Mouse (Mus musculus) 3T3-L1 (cell line): Measurements from ENCODE around the gene Zfp57.
"Not testable (repeated sequence)": the region's sequence is repeated elsewhere in the genome, so short reads cannot be mapped to it uniquely, and the experiment has no call there.

Experiments used
- DNase-seq: peaks from one replicate; pipeline ENCODE4 v3.0.0-alpha.2; 2015; ENCODE audit warnings: low read depth, low spot score

The Zfp57 gene

DNA sequence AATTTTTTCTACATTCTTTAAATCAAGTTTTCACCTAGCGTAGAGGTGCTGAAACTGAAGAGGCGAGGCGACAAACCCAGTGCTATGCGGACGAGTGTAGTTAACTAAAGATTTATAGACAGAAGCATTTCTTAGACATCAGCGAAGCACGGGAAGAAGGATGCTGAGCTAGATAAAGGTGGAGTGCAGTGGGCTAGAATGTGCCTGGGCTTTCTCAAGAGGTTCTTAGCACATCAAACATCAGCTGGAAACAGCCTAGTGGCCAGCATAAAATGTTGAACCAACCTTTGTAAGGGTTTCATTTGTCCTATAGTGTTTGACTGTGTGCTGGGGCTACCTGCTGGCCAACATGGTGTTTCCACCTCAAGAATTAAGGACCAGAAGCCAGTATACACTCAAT is at the start of gene Zfp57:
TSS of gene Zfp57 (plus strand) at position 301 of the 400 bp plus-strand sequence.
- no peak for DNase-seq

DNA sequence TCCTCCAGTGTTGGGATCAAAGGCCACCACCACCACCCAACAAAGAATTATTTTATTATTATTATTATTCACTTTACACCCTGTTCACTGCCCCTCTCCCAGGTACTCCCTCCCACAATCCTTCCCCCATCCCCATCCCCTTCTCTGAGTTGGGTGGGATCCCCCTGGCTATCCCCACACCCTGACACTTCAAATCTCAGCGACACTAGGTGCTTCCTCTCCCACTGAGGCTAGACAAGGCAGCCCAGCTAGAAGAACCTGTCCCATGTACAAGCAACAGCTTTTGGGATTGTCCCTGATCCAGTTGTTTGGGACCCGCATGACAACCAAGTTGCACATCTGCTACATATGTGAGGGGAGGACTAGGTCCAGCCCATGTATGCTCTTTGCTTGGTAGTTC is 48.3 kb upstream of the Zfp57 start:
- no peak for DNase-seq

DNA sequence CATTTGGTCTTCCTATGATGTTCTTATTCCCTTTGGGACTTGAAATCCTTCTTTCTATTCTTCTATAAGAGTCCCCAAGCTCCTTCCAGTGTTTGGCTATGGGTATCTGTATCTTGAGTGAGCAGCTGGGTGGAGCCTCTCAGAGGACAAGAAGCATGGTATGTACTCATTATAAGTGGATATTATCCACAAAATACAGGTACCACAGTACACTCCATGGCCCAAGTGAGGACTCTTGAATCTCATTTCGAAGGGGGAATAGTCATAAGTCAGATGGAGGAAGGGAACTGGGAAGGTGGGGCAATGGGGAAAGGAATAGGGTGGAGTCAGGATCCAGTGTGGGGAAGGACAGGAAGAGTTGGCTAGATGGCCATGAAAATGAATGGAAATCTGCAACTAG is 47.9 kb upstream of the Zfp57 start:
- no peak for DNase-seq

DNA sequence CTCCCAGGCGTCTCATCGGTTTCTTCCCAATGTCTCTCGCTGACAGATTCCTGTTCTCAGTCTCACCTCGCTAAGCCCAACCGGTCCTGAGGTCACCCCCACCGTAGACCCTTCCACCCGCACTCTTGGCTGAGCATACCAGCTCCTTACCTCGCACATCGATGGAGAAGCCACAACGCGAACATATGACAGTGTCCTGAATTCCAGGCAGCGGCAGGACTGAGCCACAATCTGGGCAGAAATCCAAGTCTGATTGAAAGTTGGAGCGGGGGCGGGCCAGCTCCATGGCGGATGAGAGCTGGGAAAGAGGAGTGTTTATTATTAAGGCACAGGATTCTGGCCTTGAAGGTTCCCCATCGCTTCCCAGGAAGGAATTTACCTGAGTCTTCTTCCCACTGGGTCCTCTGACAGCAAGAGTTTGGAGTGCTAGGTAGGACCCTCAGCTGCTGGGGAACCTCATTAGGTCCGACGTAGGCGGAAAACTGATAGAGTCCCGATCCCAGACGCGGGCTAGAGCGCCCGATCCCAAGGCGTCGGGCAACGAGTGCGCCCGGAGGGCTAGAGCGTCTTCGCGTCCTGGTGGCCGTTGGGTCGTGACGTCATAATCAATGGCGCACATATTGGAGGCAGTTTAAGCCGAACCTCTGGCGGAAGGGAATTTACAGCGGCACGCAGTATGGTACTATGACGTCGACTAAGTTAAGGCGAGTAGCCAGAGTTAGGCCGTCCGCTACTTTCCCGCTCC is 42.8 kb upstream of the Zfp57 start, which contains the start of the genes Znrd1 and Znrd1as:
TSS of gene Znrd1 (minus strand) at position 561 of the 745 bp plus-strand sequence.
TSS of gene Znrd1as (plus strand) at position 594 of the 745 bp plus-strand sequence.
- peak; percentile 98 for DNase-seq

DNA sequence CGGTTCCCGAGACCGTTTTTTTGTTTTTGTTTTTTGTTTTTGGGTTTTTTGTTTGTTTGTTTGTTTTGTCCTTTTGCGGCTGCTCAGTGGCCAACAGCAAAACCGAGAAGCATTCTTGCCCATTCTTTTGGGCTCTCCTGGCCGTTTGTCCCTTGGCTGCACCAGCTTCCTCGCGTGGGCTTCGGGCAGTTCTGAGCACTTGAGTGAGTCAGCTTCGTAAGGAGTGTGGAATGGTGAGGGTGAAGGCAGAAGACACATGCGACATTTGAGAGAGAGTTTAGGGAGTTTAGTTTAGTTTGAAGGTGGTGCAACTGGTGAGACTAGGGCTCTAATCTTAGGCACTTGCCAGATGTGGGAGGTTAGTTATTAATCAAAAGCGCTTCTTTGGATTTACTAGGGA is 42.1 kb upstream of the Zfp57 start:
- peak; percentile 43 for DNase-seq

DNA sequence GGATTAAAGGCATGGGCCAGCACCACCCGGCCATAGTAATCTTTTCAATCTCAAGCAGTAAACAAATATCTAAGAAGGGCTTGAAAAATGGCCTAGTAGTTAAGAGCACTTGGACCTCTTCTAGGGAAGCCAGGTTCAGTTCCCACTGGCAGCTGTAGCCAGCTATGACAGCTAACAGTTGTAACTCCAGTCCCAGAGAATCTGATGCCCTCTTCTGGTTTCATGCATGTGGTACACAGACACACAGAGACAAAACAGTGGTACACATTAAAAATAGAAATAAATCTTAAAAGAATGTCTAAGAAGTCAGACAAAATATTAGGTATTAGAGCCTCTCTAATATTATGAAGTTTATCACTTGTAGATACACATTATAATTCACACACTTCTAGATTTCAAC is 39.8 kb upstream of the Zfp57 start:
- DNase-seq, result peak; percentile 56

DNA sequence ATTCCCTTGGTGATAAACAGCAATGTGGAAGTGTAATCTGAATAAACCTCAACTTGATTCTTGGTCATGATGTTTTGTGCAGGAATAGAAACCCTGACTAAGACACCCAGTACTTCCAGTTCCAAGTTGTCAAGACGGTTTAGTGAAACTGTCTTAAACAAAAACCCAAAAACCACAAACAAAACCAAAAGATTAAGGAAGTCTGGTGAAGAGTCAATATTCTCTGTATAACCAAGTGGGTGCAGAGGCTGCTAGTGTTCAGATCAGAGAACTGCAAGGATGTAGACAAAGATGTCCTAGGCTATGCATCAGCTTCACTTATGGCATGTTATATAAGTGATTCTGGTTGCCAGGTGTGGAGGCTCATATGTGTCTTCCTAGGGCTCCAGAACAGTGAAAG is 34.1 kb upstream of the Zfp57 start:
- no peak for DNase-seq

DNA sequence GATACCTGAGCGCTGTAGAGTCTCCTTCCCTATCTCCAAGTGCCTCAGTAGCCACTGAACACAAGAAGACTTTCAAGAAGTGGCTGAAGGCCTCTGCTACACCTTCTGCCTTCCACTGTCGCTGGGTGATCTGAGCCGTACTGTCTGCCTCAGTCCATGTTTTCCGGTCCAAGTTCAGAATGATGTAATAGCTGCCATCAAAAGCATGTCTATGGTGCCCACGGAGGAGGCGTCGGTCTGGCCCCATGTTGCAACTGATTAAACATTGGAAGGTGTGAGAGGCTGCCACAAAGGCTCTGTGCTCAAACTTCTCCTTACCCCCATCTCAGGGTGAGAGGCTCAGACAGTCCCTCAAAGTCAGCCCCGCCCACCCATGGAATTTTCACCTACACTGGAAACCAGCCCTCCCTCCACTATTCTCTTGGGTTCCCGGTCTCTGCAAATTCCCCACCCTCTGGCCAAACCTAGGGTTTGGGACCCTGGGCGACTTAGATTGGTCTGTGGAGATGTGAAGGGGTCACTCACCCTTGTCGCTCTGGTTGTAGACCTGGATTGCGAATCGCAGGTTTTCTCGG is 30.6 kb upstream of the Zfp57 start:
- no peak for DNase-seq

DNA sequence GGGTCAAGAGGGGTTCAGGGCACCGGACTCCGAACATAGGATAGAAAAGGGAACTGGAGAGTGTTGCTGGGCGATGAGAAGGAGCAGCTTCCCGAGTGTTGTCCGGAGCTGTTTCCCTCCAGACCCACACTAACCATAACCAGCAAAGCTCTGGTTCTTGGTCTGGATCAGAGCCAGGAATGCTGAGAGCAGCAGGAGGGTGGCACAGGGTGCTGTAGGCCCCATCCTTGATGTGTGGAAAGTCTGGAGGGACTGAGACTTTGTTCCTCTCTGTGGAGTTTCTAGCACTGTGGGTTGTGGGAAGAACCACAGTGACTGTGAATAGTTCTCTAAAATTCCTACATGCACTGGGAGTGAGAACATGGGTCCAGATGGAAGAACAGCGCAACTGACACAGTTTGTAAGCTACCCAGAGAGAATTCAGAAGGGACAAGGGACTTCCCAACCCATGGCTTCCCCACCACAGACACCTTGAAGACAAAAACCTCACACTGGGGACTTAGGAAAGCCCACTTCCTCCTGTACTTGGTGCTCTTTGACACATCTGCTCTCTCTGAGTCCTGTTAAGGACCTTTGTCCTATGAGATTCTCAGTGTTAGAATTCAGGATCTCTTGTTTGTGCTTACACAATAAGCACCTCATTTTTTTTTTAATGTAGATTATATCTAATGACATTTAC is 29.7 kb upstream of the Zfp57 start:
- DNase-seq, result no peak

DNA sequence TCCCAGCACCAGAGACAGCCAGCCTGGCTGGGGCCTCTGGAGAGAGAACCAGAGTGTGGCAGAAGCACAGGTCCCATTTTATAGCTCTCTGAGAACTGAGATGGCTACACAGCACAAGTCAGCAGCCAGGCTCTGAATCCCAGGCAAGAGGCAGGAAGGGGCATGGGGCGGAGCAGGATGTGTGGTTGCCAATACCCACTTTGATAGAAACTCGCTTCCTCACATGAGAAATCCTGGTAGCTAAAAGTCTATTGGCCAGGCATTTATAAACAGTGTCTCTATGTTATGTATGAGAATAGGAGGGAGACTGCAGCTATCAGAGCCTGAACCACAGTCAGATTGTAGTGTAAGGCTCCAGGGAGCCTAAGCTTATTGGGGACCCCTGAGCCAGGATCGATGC is 28.2 kb upstream of the Zfp57 start:
- DNase-seq, result no peak

DNA sequence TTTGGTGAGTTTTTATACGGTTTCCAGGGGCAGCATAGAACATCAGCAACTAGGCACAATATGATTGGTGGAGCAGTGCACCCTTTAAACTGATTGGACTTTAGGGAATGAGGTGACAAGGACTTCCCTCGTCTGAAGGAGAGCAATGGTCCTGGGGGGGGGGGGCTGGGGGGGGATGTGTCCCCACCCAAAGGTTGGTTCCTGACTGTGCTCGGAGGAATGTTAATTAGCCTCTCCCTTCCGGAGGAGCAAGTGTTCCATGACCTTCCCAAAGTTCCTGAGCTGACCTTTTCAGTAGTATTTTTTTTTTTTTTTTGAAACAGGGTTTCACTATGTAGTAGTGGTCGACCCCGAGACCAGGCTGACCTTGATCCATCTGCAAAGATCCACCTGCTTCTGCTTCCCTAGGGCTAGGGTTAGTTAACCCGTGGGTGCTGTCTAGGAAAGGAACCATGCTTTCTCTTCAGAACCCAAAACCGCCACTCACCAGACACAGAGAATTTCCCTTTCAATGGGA is 27.6 kb upstream of the Zfp57 start:
- DNase-seq, result no peak

DNA sequence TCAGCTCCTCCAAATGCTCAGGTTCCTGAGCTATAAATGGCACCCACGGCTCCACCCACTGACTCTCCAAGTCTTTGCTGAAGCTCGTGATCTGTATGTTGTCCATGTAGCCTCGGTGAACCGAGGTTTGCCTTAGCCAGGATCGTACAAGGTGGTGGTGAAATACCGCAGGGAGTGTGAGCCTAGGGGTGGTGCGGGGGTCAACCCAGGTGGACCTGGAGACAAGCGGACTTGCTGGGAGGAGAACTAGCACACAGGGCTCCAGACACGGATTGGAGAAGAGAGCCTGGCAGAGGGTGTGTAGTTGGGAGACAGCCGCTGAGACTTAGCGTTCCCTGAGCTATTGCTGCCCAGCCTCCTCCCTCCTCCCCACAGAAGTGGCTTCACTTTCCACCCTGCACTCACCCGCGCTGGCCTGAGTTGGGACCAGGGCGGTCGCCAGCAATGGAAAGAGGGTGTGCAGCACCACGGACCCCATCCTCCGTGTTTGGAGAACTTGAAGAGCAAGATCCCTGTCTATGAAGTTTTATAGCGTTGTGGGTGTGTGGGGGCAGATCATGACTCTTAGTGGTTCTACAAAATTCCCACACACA is 19.6 kb upstream of the Zfp57 start, which contains the start of gene 2410137M14Rik:
TSS of gene 2410137M14Rik (minus strand) at position 17 of the 593 bp plus-strand sequence.
- DNase-seq, result no peak

DNA sequence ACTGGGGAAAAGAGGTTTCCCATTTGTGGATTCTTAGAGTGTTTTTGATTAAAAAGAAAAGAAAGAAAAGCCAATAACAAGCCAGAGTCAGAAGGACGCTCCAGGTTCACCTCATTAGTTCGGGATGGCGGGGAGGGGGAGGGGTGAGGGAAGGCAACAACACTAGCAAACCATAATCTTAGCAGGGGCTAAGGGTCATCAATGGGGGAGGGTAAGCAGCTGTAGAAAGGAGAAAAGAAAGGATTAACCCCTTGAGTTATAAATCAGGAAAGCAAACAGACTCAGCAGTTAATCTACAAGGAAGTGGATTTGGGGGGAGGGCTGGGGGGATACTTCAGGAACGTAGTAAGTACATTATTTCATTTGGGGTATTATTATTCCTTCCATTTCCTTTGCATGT is 19.1 kb upstream of the Zfp57 start:
- no peak for DNase-seq

DNA sequence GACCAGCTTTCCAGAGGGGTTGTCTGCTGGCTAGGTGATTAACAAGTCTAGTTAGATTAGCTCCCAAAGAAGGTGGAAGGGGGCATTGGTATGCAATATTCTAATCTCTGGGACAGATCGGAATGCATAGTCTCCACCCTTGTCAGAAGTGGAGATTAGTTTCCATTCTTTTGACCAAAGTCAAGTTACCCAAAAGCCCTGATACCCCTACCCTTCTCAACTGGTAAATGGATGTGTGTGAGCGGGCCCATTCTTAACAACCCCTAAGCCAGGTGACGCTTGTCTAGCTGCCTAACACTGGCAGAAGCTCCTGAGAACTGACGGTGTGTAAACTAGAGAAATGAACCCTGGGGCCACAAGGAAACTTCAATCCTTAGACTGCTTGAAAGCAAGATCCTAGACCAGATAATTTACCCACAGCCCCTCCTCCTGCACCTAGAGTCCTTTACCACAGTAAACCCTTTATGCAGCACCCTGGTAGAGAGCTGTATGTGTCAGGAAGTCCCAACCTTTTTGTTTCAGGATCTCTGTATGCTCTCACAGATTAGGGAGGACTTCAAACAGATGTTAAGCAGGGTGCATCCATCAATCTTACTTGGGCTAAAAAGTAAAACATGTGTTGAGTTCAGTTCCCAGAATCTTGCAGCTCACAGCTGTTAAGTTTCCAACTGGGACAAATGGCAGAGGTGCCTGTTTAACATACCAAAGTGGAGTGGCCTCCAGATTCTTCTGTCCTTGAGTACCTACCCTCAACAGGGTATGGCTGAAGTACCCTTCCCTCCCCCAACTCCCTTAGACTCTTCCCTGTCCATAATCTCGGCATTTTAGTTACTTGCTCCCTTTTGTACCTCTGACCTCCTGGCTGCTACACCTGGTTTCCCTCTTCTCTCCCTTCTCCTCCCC is 18.5 kb upstream of the Zfp57 start:
- DNase-seq, result no peak

DNA sequence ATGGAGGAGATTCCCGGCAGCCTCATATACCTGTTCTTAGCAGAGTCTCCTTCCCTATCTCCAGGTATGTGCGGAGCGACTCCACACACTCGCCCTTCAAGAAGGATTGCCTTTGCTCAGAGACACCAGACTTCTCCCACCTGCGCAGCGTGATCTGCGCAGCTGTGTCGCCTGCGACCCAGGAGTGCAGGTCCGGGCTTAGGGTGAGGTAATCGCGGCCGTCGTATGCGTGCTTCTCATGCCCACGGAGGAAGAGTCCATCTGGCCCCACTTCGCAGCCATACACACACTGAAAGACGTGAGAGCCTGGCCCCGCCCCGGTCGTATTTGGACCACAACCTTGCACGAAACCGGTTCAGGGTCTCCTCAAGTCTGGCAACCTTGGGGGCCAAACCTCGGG is 12.5 kb upstream of the Zfp57 start:
- no peak for DNase-seq

DNA sequence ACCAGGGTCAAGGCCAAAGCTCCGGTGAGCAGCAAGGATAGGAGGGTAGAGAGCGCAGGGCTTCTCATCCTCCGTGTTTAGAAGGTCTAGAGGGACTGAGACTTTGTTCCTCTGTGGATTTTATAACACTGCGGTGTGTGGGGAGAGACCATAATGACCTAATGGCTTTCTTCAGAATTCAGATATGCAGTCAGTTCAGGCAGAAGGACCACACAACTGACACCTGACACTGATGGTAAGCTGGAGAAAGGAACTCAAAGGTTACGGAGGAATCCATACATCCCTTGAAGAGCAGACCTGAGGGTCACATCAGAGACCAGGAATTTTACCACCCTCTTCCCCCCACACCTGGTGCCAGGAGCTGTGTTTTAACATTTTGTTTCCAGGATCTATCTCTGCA is 11.5 kb upstream of the Zfp57 start, which contains the start of gene H2-M5:
TSS of gene H2-M5 (minus strand) at position 101 of the 400 bp plus-strand sequence.
- no peak for DNase-seq

DNA sequence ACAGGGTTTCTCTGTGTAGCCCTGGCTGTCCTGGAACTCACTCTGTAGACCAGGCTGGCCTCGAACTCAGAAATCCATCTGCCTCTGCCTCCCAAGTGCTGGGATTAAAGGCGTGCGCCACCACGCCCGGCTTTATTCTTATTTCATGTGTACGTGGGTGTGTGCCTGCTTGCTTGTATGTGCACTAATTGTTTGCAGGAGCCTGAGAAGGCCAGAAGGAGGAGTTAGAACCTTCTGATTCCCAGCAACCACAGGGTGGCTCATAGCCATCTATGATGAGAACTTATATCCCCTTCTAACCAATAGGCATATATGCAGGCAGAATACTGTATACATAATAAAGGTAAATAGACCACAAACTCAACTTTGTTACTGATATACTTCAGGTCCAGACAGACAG is 10.3 kb upstream of the Zfp57 start:
- not testable (repeated sequence) for DNase-seq

DNA sequence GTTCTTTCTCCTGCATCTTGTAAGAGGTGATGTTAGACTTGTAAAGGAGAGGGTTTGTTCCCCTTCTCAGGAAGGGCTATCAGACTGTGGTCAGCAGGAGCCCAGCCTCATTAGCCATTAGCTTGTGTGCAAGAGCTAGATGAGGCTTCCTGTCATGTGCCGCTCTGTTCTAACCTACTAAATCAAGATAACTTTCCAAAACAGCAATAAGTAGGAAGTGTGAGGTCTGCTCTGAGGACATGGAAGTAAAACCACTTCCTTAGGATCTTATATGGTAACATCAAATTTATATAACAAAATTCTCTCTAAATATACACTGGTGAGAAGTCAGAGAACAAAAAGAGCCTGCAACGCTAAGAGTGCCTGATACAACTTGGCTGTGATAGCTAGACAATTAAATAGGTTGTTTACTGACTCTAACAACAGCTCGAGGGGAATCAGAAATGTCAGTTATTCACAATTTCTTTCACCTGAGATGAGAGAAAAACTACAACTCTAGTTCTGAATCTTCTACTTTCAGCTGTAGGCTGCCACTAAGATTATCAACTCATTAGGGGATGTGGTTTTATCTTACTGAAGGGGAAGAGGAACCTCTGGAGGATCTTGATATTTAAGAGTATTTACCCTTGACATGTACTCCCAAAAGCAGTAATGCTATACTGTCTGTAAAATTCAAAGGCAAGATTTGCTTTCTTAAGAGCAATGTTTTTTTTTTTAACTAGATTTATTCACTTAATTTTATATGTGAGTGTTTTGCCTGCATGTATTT is 8.4 kb upstream of the Zfp57 start:
- DNase-seq, result no peak

DNA sequence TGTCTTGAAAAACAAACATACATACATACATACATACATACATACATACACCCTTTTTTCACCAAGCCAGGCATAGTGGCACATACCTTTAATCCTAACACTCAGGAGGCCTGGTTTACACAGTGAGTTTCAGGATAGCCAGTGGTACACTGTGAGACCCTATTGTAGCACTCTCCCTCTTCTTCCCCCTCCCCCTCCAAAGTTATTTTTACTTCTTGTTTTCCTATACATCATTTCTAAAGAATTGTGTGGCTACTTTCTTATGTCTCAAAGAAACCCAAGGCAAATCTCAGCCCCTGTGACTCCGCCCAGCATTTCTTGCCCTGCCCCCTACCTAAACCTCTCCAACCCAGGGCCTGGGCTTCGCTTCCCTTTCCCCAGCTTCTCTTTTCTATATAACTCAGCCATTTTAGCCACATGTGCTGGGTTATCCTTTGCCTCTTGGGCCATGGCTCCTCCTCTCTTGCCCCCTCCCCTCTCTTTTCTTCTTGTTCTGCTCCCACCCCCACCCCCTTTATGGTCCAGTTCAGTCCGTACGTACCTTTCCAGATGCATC is 7.1 kb upstream of the Zfp57 start:
- DNase-seq, result no peak

DNA sequence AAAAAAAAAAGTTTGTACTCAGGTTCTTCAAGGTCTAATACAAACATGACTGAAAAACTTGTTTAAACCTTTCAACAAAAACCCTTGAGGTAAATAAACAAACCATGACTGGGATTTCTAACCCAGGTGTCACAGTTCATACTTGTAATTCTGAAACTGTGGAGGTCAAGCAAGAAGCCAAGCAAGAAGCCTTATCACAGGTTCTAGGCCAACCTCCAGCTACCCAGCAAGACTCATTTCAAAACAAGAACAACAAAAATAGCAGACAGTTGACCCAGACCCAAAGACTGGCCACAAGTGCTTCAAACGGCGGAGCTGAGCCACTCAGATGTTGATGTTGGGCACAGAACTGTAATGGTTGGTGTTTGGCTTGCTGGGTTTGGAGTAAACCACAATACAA is 6.4 kb upstream of the Zfp57 start:
- no peak for DNase-seq
